Mouse (Mus musculus) midbrain, postnatal 0 days (tissue): Measurements from ENCODE around the gene Shld2. TPM values are rescaled to one million over a fixed set of nuclear protein-coding genes. Genes with fewer than 3 reads are reported as not detected.

Experiments used
- ATAC-seq: fragments of 200-750 bp; cut with Nextera tagmentation; 2 replicates; pipeline ENCODE4 v1.8.0; 2017; ENCODE audit warnings: moderate number of reproducible peaks, mild to moderate bottlenecking, moderate TSS enrichment, moderate library complexity; ENCODE audit not compliant: low FRiP score
- DNase-seq: peaks from one replicate; pipeline ENCODE4 v3.0.0-alpha.2; 2015; ENCODE audit warnings: low spot score
- H3K27ac ChIP-seq: fragments of 300-500 bp; sonication (generic); 2 replicates; pipeline ENCODE4 v1.5.1; 2014; ENCODE audit warnings: low read depth, mild to moderate bottlenecking, low read length, mixed read lengths
- H3K27me3 ChIP-seq: fragments of 300-500 bp; sonication (generic); 2 replicates; pipeline ENCODE4 v1.6.1; 2014; ENCODE audit warnings: low read length, control low read depth, mixed read lengths; ENCODE audit not compliant: insufficient read depth
- H3K36me3 ChIP-seq: fragments of 300-500 bp; sonication (generic); 2 replicates; pipeline ENCODE4 v1.6.1; 2014; ENCODE audit warnings: low read length, control low read depth, mixed read lengths; ENCODE audit not compliant: insufficient read depth
- H3K4me1 ChIP-seq: fragments of 300-500 bp; sonication (generic); 2 replicates; pipeline ENCODE4 v1.6.1; 2014; ENCODE audit warnings: mild to moderate bottlenecking, control low read depth, antibody characterized with exemption, low read length, mixed read lengths; ENCODE audit not compliant: insufficient read depth
- H3K4me2 ChIP-seq: fragments of 300-500 bp; sonication (generic); 2 replicates; pipeline ENCODE4 v1.6.1; 2014; ENCODE audit warnings: low read depth, mild to moderate bottlenecking, low read length, mixed read lengths; ENCODE audit not compliant: poor library complexity, severe bottlenecking
- H3K4me3 ChIP-seq: fragments of 300-500 bp; sonication (generic); 2 replicates; pipeline ENCODE4 v1.5.1; 2014; ENCODE audit warnings: low read depth, mild to moderate bottlenecking, low read length, moderate library complexity
- H3K9ac ChIP-seq: fragments of 300-500 bp; sonication (generic); replicated peaks from 2 replicates; pipeline ENCODE4 v1.6.1; 2014; ENCODE audit warnings: mild to moderate bottlenecking, low read length, moderate library complexity, mixed read lengths; ENCODE audit not compliant: poor library complexity, severe bottlenecking
- H3K9me3 ChIP-seq: fragments of 300-500 bp; sonication (generic); 2 replicates; pipeline ENCODE4 v1.6.1; 2016; ENCODE audit warnings: low read length, control low read depth
- CTCF ChIP-seq: IDR thresholded peaks from 2 replicates; pipeline ENCODE4 v1.5.1; 2016; ENCODE audit warnings: antibody characterized with exemption, mild to moderate bottlenecking
- WGBS: fragments of 180-500 bp; shearing (Covaris S2); extraction: QIAGEN DNeasy Blood & Tissue Kit; methylation state at CpG from one replicate; pipeline ENCODE4 v1.1.7; 2014; 5-methylcytosine and 5-hydroxymethylcytosine counted together
- polyA plus RNA-seq: library from polyadenylated mRNA; unstranded; fragments of >200 nt; fragmentation: Nextera tagmentation; extraction: Ambion mirVana; gene quantifications from 2 replicates; pipeline ENCODE4 v1.2.1, GENCODE M21; 2015
- total RNA-seq: library from RNA; depleted of rRNA; stranded (reverse); fragments of >200 nt; gene quantifications from 2 replicates; pipeline ENCODE4 v1.2.3, GENCODE M21; 2014

The Shld2 gene
- total and polyA plus RNA-seq, 2 experiments from 2014 or later = 6.4 to 8.5 TPM

GRCm38 (mm10) chr14:34345771-34346566, 35.7 kb upstream of the Shld2 start:
- Histone ChIP-seq H3K9ac (no peak overlapping the region), H3K36me3 (peaks cover 25% of the 10 kb centered on the region), H3K4me3 (no peak overlapping the region), H3K9me3 (no peaks in the 10 kb centered on the region), H3K4me1 (no peaks in the 10 kb centered on the region), H3K27me3 (no peaks in the 10 kb centered on the region), H3K4me2 (no peak overlapping the region), H3K27ac (no peak overlapping the region)
- DNase-seq (no peak), ATAC-seq (0 out of 2 replicates have a peak, but pooled peaks have one; percentile 31)
- 69% methylated on average over 12 of the region's 12 CpGs for WGBS
- TF ChIP-seq CTCF = peak; percentile 61

GRCm38 (mm10) chr14:34344361-34344760, 34.1 kb upstream of the Shld2 start:
- H3K27ac ChIP-seq = no peak overlapping the region
- H3K9me3 ChIP-seq = no peaks in the 10 kb centered on the region
- 81% methylated on average over 5 of the region's 5 CpGs for WGBS
- DNase-seq = peak; percentile 16
- no peak for ATAC-seq
- no peaks in the 10 kb centered on the region for H3K27me3 ChIP-seq
- H3K9ac ChIP-seq = no peak overlapping the region
- H3K4me3 ChIP-seq = no peak overlapping the region
- no peak for TF ChIP-seq CTCF
- H3K4me2 ChIP-seq = no peak overlapping the region
- no peaks in the 10 kb centered on the region for H3K4me1 ChIP-seq
- peaks cover 32% of the 10 kb centered on the region for H3K36me3 ChIP-seq

- no peaks in the 10 kb centered on the region for H3K9me3 ChIP-seq
- H3K4me1 ChIP-seq = no peaks in the 10 kb centered on the region
- H3K27ac ChIP-seq = no peak overlapping the region
- TF ChIP-seq CTCF = no peak
- H3K4me2 ChIP-seq = no peak overlapping the region
- H3K9ac ChIP-seq = no peak overlapping the region
- no peak overlapping the region for H3K4me3 ChIP-seq
- ATAC-seq (no peak), DNase-seq (no peak)
- H3K27me3 ChIP-seq = no peaks in the 10 kb centered on the region
- WGBS = 93% methylated on average over 4 of the region's 4 CpGs
- peaks cover 33% of the 10 kb centered on the region for H3K36me3 ChIP-seq
Observed at GRCm38 (mm10) chr14:34343078-34343477, 32.8 kb upstream of the Shld2 start.

GRCm38 (mm10) chr14:34341993-34342392, 31.7 kb upstream of the Shld2 start:
- peaks cover 40% of the 10 kb centered on the region for H3K36me3 ChIP-seq
- H3K9me3 ChIP-seq = no peaks in the 10 kb centered on the region
- TF ChIP-seq CTCF = no peak
- H3K9ac ChIP-seq = no peak overlapping the region
- H3K27me3 ChIP-seq = no peaks in the 10 kb centered on the region
- H3K4me2 ChIP-seq = no peak overlapping the region
- ATAC-seq (no peak), DNase-seq (no peak)
- no peaks in the 10 kb centered on the region for H3K4me1 ChIP-seq
- WGBS = 88% methylated on average over 4 of the region's 4 CpGs
- no peak overlapping the region for H3K27ac ChIP-seq
- no peak overlapping the region for H3K4me3 ChIP-seq

GRCm38 (mm10) chr14:34339446-34339845, 29.2 kb upstream of the Shld2 start:
- no peak overlapping the region for H3K9ac ChIP-seq
- no peaks in the 10 kb centered on the region for H3K4me1 ChIP-seq
- H3K36me3 ChIP-seq = peaks cover 60% of the 10 kb centered on the region
- DNase-seq = peak; percentile 70
- H3K4me3 ChIP-seq = no peak overlapping the region
- no peak overlapping the region for H3K4me2 ChIP-seq
- 44% methylated on average over 1 of the region's 1 CpGs for WGBS
- no peak for TF ChIP-seq CTCF
- no peaks in the 10 kb centered on the region for H3K27me3 ChIP-seq
- H3K27ac ChIP-seq = no peak overlapping the region
- no peaks in the 10 kb centered on the region for H3K9me3 ChIP-seq
- ATAC-seq = no peak

GRCm38 (mm10) chr14:34332476-34332875, 22.2 kb upstream of the Shld2 start:
- Histone ChIP-seq H3K9ac (no peak overlapping the region), H3K4me3 (no peak overlapping the region), H3K4me2 (no peak overlapping the region), H3K27ac (peak overlapping the region; percentile 47; the same call in 1 of the 2 replicates), H3K9me3 (no peaks in the 10 kb centered on the region), H3K27me3 (no peaks in the 10 kb centered on the region), H3K36me3 (peaks cover 46% of the 10 kb centered on the region), H3K4me1 (no peaks in the 10 kb centered on the region)
- DNase-seq (peak; percentile 76), ATAC-seq (peak; percentile 79)
- WGBS = 86% methylated on average over 5 of the region's 5 CpGs
- no peak for TF ChIP-seq CTCF
